Mouse (Mus musculus) embryonic fibroblast, embryonic 13.5 days (primary cell): ENCODE results near the gene Smarcd3.

Experiments used
- CTCF ChIP-seq: IDR thresholded peaks from 2 replicates; pipeline ENCODE4 v1.5.1; 2011; ENCODE audit warnings: mild to moderate bottlenecking, control low read depth, low read length, moderate library complexity, borderline replicate concordance; ENCODE audit not compliant: insufficient read depth
- POLR2A ChIP-seq: IDR thresholded peaks from 2 replicates; pipeline ENCODE4 v1.6.1; 2011; ENCODE audit warnings: low read depth, mild to moderate bottlenecking, control low read depth, low read length, moderate library complexity

DNA sequence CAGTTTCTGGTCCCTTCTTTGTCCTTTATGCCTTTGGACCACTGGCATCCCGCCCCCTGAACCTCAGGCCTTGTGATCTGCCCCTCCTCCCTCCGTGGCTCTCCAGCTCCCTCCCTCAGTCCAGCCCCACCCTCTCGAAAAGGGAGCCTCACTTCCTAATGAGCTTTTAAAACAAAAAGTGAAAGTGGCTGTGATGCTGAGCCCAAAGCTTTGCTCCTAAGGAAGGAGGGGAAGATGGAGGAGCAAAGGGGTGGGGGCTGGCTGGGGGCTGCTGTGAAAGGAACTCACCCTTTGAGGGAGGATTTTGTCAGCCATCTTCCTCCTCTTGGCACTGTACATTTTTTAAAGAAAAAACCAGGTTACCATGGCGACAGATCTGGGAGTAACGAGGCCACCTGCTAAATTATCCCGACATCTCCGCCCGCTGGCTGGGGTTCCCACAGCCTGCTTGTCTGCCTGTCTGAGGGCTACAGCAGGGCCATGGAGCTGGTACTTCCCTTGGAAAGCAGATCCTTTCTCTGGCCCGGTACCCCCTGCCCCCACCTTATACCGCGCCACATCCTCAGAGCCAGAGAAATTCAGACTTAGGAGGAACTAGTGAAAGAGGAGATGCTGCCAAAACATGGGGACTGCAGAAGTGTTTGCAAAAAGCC is 27.6 kb downstream of the Smarcd3 start:
- no peak for TF ChIP-seq CTCF
- no peak for TF ChIP-seq POLR2A
